Mouse (Mus musculus) brain, embryonic 14.5 days (tissue): Measurements from ENCODE around the gene Apon.

Experiments
- CTCF ChIP-seq: fragments of 200-500 bp; IDR thresholded peaks from 2 replicates; pipeline ENCODE4 v1.5.1; 2012; ENCODE audit warnings: inconsistent platforms, mild to moderate bottlenecking, moderate library complexity, borderline replicate concordance; ENCODE audit not compliant: insufficient read depth, insufficient read length; ENCODE audit errors: extremely low read depth
- POLR2A ChIP-seq: fragments of 200-500 bp; IDR thresholded peaks from 2 replicates; pipeline ENCODE4 v1.6.1; 2012; ENCODE audit warnings: mild to moderate bottlenecking, inconsistent platforms, borderline replicate concordance; ENCODE audit not compliant: poor library complexity, insufficient read depth, insufficient read length, severe bottlenecking; ENCODE audit errors: extremely low read depth

DNA sequence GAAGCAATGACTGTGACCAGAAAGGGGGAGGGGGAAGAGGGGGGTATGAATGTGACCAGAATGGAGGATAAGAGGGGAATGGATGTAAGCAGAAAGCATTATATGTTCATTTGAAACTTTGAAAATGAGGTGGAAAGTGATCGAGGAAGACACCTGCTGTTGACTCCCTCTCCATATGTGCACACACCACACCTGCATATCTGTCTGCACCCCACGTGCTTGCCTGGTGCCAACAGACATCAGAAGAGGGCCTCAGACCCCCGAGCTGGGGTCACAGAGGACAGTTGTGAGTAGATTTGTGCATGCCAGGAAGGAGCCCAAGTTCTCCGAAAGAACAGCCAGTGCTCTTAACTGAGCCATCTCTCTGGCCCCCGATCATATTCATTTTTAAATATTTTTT lies 6.0 kb downstream of the Apon start:
- no peak for TF ChIP-seq POLR2A
- TF ChIP-seq CTCF = no peak
